Comparison of ENCODE assay signal across 9 mouse cellular contexts in the genomic region with DNA sequence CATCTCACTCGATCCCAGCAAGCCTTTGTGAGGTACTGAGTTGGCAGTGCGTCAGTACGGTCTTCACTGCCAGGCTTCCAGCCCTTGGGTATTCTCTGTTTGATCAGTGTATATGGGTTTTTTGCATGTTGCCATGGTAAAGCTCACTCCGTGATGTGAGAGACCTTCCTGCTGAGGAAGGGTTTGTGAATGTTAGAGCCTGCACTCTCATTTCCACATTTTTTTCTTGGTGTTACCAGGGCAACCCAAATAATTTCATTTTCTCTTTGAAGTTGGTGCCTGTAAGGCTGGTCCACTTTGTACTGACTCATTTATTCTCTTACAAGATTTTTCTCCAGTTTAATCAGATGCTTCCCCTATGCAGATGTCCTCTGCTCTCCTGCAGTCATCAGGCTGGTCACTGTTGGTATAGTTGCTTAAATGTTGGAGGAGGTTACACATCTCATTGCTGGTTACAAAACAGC. TPM values are rescaled to one million over a fixed set of nuclear protein-coding genes. Genes with fewer than 3 reads are reported as not detected.
DNase-seq lines count a peak whose midpoint lies in the region; ATAC-seq lines count a peak whose summit lies in the region.
"Had no signal": no experiment of that assay in that cellular context is flagged by ENCODE, and none has a peak within 500 bp of the region (broad histone marks: within the 10 kb centered on the region; RNA-seq: fewer than 3 reads in every experiment).

No protein-coding gene starts in this region.

- H3K9me3 ChIP-seq in neural tube, embryonic 15.5 days (replicated peaks): no peaks in the 10 kb centered on the region

- no peak overlapping the region for H3K4me2 ChIP-seq in neural tube, embryonic 15.5 days
- H3K4me2 ChIP-seq: lung, embryonic 14.5 days had no signal

- H3K27me3 ChIP-seq in neural tube, embryonic 15.5 days (replicated peaks): no peaks in the 10 kb centered on the region

- no peak overlapping the region for H3K4me3 ChIP-seq in neural tube, embryonic 15.5 days (replicated peaks)

- no peak overlapping the region; the same call in 1 of the 2 replicates for H3K27ac ChIP-seq in neural tube, embryonic 15.5 days (replicated peaks)

- no peaks in the 10 kb centered on the region for H3K36me3 ChIP-seq in neural tube, embryonic 15.5 days

- ATAC-seq in frontal cortex, adult (ENCODE audit: low TSS enrichment): peak; percentile 35
- peak; percentile 53 for ATAC-seq in neural tube, embryonic 15.5 days (ENCODE audit: low FRiP score)

- H3K4me1 ChIP-seq in neural tube, embryonic 15.5 days: 0 out of 2 replicates have a peak, but pooled peaks cover 2% of the 10 kb centered on the region

- H3K9ac ChIP-seq in neural tube, embryonic 15.5 days (replicated peaks): no peak overlapping the region
- H3K9ac ChIP-seq: lung, embryonic 14.5 days had no signal

- WGBS in neural tube, embryonic 15.5 days: 39% methylated on average over 4 of the region's 4 CpGs

- no peak for DNase-seq in frontal cortex, postnatal 25 days (ENCODE audit: low spot score in 2 of 2)
- DNase-seq in adrenal gland, adult 8-10 months: peak; percentile 32
- DNase-seq in layer of hippocampus, adult 11-12 months (ENCODE audit: low spot score): peak; percentile 24
- no peak for DNase-seq in embryo, embryonic 11 days
- no peak for DNase-seq in ovary, adult 18-20 months (ENCODE audit: low spot score)
- DNase-seq in kidney, adult 8-10 months: no peak
- DNase-seq: lung, embryonic 14.5 days had no signal

RNA-seq across cellular contexts. Expression of a gene that starts 38.6 kb away (rescaled TPM):
- total RNA-seq in adrenal gland, adult 8-10 months (2022): 10 to 100 TPM; 16.8 to 28.0 (median 24.5) TPM
- polyA plus RNA-seq in neural tube, embryonic 15.5 days (2015; fragmentation: Nextera tagmentation; extraction: Ambion mirVana): 14.7 and 16.4 TPM in 2 replicates

Comparison
In these comparisons a context has a peak if more than half of its experiments do, and no peak if none do; other contexts are left out.
1. DNase-seq: peak in adrenal gland, adult 8-10 months (single experiment) and layer of hippocampus, adult 11-12 months (single experiment); none in frontal cortex, postnatal 25 days (0 of 2), embryo, embryonic 11 days (single experiment), ovary, adult 18-20 months (single experiment) and kidney, adult 8-10 months (0 of 2).